Mouse (Mus musculus): Measurements from ENCODE around the gene Myh11. TPM values are rescaled to one million over a fixed set of nuclear protein-coding genes. Genes with fewer than 3 reads are reported as not detected.

Myh11 gene
- polyA plus RNA-seq, 1 experiment from 2014 or later, result 0.18 TPM

- 92% methylated on average over 6 of the region's 6 CpGs for WGBS
- Histone ChIP-seq H3K27ac (ENCODE audit: low read depth, low read length) (no peak overlapping the region), H3K9ac (ENCODE audit: low read length) (no peak overlapping the region), H3K4me2 (no peak overlapping the region), H3K36me3 (ENCODE audit: control insufficient read depth, insufficient read depth, low read length) (peaks cover 2% of the 10 kb centered on the region; the same call in 1 of the 2 replicates), H3K9me3 (ENCODE audit: control insufficient read depth, low read length) (no peaks in the 10 kb centered on the region), H3K4me1 (ENCODE audit: control insufficient read depth, insufficient read depth, low read length) (no peaks in the 10 kb centered on the region), H3K4me3 (ENCODE audit: low read depth, low read length) (no peak overlapping the region), H3K27me3 (ENCODE audit: control insufficient read depth, insufficient read depth, low read length) (no peaks in the 10 kb centered on the region)
- no peak for DNase-seq (ENCODE audit: low spot score, missing footprints)
- no peak for ATAC-seq (ENCODE audit: low FRiP score)
These were observed 17.3 kb upstream of the Myh11 start for GRCm38 (mm10) chr16:14308245-14309073.

- peaks cover 6% of the 10 kb centered on the region for H3K36me3 ChIP-seq (ENCODE audit: control insufficient read depth, insufficient read depth, low read length)
- H3K4me1 ChIP-seq (ENCODE audit: control insufficient read depth, insufficient read depth, low read length), result no peaks in the 10 kb centered on the region
These were observed 16.2 kb upstream of the Myh11 start for GRCm38 (mm10) chr16:14307373-14307772.

GRCm38 (mm10) chr16:14306451-14306850, 15.3 kb upstream of the Myh11 start:
- Histone ChIP-seq H3K27me3 (ENCODE audit: control insufficient read depth, insufficient read depth, low read length) (no peaks in the 10 kb centered on the region), H3K9ac (ENCODE audit: low read length) (no peak overlapping the region), H3K4me2 (no peak overlapping the region), H3K4me3 (ENCODE audit: low read depth, low read length) (no peak overlapping the region), H3K9me3 (ENCODE audit: control insufficient read depth, low read length) (no peaks in the 10 kb centered on the region), H3K36me3 (ENCODE audit: control insufficient read depth, insufficient read depth, low read length) (peaks cover 4% of the 10 kb centered on the region; the same call in 1 of the 2 replicates), H3K27ac (ENCODE audit: low read depth, low read length) (no peak overlapping the region), H3K4me1 (ENCODE audit: control insufficient read depth, insufficient read depth, low read length) (no peaks in the 10 kb centered on the region)
- 94% methylated on average over 1 of the region's 1 CpGs for WGBS
- no peak for ATAC-seq (ENCODE audit: low FRiP score)
- no peak for DNase-seq (ENCODE audit: low spot score, missing footprints)

More at GRCm38 (mm10) chr16:14307373-14307772, 16.2 kb upstream of the Myh11 start:
- H3K4me2 ChIP-seq, result no peak overlapping the region
- ATAC-seq (ENCODE audit: low FRiP score) (no peak), DNase-seq (ENCODE audit: low spot score, missing footprints) (no peak)
- H3K27me3 ChIP-seq (ENCODE audit: control insufficient read depth, insufficient read depth, low read length), result no peaks in the 10 kb centered on the region
- no peak overlapping the region for H3K27ac ChIP-seq (ENCODE audit: low read depth, low read length)
- H3K9me3 ChIP-seq (ENCODE audit: control insufficient read depth, low read length), result no peaks in the 10 kb centered on the region
- WGBS, result 81% methylated on average over 1 of the region's 1 CpGs
- no peak overlapping the region for H3K9ac ChIP-seq (ENCODE audit: low read length)
- no peak overlapping the region for H3K4me3 ChIP-seq (ENCODE audit: low read depth, low read length)

GRCm38 (mm10) chr16:14304791-14305190, 13.6 kb upstream of the Myh11 start:
- WGBS, result 93% methylated on average over 3 of the region's 3 CpGs
- Histone ChIP-seq H3K9me3 (ENCODE audit: control insufficient read depth, low read length) (no peaks in the 10 kb centered on the region), H3K4me1 (ENCODE audit: control insufficient read depth, insufficient read depth, low read length) (no peaks in the 10 kb centered on the region), H3K27ac (ENCODE audit: low read depth, low read length) (no peak overlapping the region), H3K9ac (ENCODE audit: low read length) (no peak overlapping the region), H3K36me3 (ENCODE audit: control insufficient read depth, insufficient read depth, low read length) (peaks cover 12% of the 10 kb centered on the region), H3K4me3 (ENCODE audit: low read depth, low read length) (no peak overlapping the region), H3K27me3 (ENCODE audit: control insufficient read depth, insufficient read depth, low read length) (no peaks in the 10 kb centered on the region), H3K4me2 (no peak overlapping the region)
- ATAC-seq (ENCODE audit: low FRiP score) (no peak), DNase-seq (ENCODE audit: low spot score, missing footprints) (peak; percentile 72)

- no peak for ATAC-seq (ENCODE audit: low FRiP score)
- no peak overlapping the region for H3K4me3 ChIP-seq (ENCODE audit: low read depth, low read length)
- 60% methylated on average over 7 of the region's 7 CpGs for WGBS
- no peak overlapping the region for H3K9ac ChIP-seq (ENCODE audit: low read length)
- peaks cover 15% of the 10 kb centered on the region for H3K36me3 ChIP-seq (ENCODE audit: control insufficient read depth, insufficient read depth, low read length)
- peak; percentile 81 for DNase-seq (ENCODE audit: low spot score, missing footprints)
- H3K27ac ChIP-seq (ENCODE audit: low read depth, low read length), result no peak overlapping the region
- no peaks in the 10 kb centered on the region for H3K4me1 ChIP-seq (ENCODE audit: control insufficient read depth, insufficient read depth, low read length)
- no peaks in the 10 kb centered on the region for H3K9me3 ChIP-seq (ENCODE audit: control insufficient read depth, low read length)
- H3K4me2 ChIP-seq, result no peak overlapping the region
- H3K27me3 ChIP-seq (ENCODE audit: control insufficient read depth, insufficient read depth, low read length), result no peaks in the 10 kb centered on the region
These were observed 12.5 kb upstream of the Myh11 start for GRCm38 (mm10) chr16:14303676-14304075.

DNA sequence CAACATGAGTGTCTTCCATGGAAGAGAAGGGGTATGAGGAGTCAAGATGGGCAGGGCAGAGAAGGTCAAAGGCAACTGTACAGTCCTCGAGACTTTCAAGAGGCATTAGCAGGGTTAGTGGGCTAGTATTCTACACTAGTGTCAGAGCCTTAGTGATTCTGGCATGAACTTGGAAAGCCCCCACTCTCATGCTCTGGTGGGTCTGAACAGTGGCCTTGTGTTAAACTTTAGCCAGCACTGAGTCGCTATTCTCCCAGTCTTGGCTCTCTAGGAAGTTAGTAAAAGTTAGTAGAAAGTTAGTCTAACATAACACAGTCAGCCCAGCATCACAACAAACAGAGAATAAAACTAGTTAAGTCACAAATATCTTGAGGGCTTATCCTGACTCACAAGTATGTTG, 12.0 kb upstream of the Myh11 start:
- DNase-seq (ENCODE audit: low spot score, missing footprints), result no peak
- Histone ChIP-seq H3K4me1 (ENCODE audit: control insufficient read depth, insufficient read depth, low read length) (no peaks in the 10 kb centered on the region), H3K36me3 (ENCODE audit: control insufficient read depth, insufficient read depth, low read length) (peaks cover 15% of the 10 kb centered on the region), H3K4me3 (ENCODE audit: low read depth, low read length) (no peak overlapping the region), H3K9me3 (ENCODE audit: control insufficient read depth, low read length) (no peaks in the 10 kb centered on the region), H3K27me3 (ENCODE audit: control insufficient read depth, insufficient read depth, low read length) (no peaks in the 10 kb centered on the region), H3K4me2 (no peak overlapping the region), H3K9ac (ENCODE audit: low read length) (no peak overlapping the region), H3K27ac (ENCODE audit: low read depth, low read length) (no peak overlapping the region)
- no peak for ATAC-seq (ENCODE audit: low FRiP score)
- 86% methylated on average over 2 of the region's 2 CpGs for WGBS

DNA sequence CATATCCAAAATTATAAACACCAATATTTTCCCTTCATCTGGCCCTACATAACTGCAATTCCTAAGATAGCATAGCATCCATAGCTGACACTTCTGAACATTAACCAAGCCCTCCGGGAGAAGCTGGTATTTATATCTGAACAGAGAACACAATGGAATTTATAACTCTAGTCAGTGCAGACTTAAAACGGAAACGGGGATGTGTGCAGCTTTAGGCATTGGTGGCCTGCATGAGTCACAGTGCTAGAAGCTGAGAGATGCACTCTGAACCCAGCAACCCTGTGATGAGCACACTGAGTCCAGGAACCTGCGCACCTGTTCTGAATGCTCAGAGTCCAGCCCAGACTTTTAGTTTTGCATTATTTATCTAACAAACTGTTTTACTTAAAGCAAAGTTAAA, 7.3 kb upstream of the Myh11 start:
- no peak for ATAC-seq (ENCODE audit: low FRiP score)
- Histone ChIP-seq H3K27ac (ENCODE audit: low read depth, low read length) (no peak overlapping the region), H3K4me1 (ENCODE audit: control insufficient read depth, insufficient read depth, low read length) (no peaks in the 10 kb centered on the region), H3K4me3 (ENCODE audit: low read depth, low read length) (no peak overlapping the region), H3K27me3 (ENCODE audit: control insufficient read depth, insufficient read depth, low read length) (no peaks in the 10 kb centered on the region), H3K36me3 (ENCODE audit: control insufficient read depth, insufficient read depth, low read length) (peaks cover 14% of the 10 kb centered on the region), H3K9ac (ENCODE audit: low read length) (no peak overlapping the region), H3K4me2 (no peak overlapping the region), H3K9me3 (ENCODE audit: control insufficient read depth, low read length) (no peaks in the 10 kb centered on the region)
- 95% methylated on average over 4 of the region's 4 CpGs for WGBS
- DNase-seq (ENCODE audit: low spot score, missing footprints), result peak; percentile 2

GRCm38 (mm10) chr16:14297746-14298145, 6.6 kb upstream of the Myh11 start:
- Histone ChIP-seq H3K36me3 (ENCODE audit: control insufficient read depth, insufficient read depth, low read length) (peaks cover 11% of the 10 kb centered on the region; the same call in 1 of the 2 replicates), H3K4me1 (ENCODE audit: control insufficient read depth, insufficient read depth, low read length) (no peaks in the 10 kb centered on the region), H3K27me3 (ENCODE audit: control insufficient read depth, insufficient read depth, low read length) (peaks cover 1% of the 10 kb centered on the region), H3K27ac (ENCODE audit: low read depth, low read length) (no peak overlapping the region), H3K9ac (ENCODE audit: low read length) (no peak overlapping the region), H3K4me2 (no peak overlapping the region), H3K4me3 (ENCODE audit: low read depth, low read length) (no peak overlapping the region), H3K9me3 (ENCODE audit: control insufficient read depth, low read length) (no peaks in the 10 kb centered on the region)
- ATAC-seq (ENCODE audit: low FRiP score), result no peak
- 91% methylated on average over 4 of the region's 4 CpGs for WGBS
- DNase-seq (ENCODE audit: low spot score, missing footprints), result peak; percentile 67

- Histone ChIP-seq H3K9me3 (ENCODE audit: control insufficient read depth, low read length) (no peaks in the 10 kb centered on the region), H3K36me3 (ENCODE audit: control insufficient read depth, insufficient read depth, low read length) (peaks cover 11% of the 10 kb centered on the region; the same call in 1 of the 2 replicates), H3K27ac (ENCODE audit: low read depth, low read length) (no peak overlapping the region), H3K4me3 (ENCODE audit: low read depth, low read length) (no peak overlapping the region), H3K4me1 (ENCODE audit: control insufficient read depth, insufficient read depth, low read length) (no peaks in the 10 kb centered on the region), H3K4me2 (no peak overlapping the region), H3K9ac (ENCODE audit: low read length) (no peak overlapping the region), H3K27me3 (ENCODE audit: control insufficient read depth, insufficient read depth, low read length) (peaks cover 5% of the 10 kb centered on the region)
- no peak for DNase-seq (ENCODE audit: low spot score, missing footprints)
- WGBS, result 89% methylated on average over 3 of the region's 3 CpGs
- no peak for ATAC-seq (ENCODE audit: low FRiP score)
These were observed 6.0 kb upstream of the Myh11 start for GRCm38 (mm10) chr16:14297137-14297536.
